Mouse (Mus musculus): ENCODE results near the gene Ctf1.
"Not testable (repeated sequence)": the region's sequence is repeated elsewhere in the genome, so short reads cannot be mapped to it uniquely, and the experiment has no call there.

DNA sequence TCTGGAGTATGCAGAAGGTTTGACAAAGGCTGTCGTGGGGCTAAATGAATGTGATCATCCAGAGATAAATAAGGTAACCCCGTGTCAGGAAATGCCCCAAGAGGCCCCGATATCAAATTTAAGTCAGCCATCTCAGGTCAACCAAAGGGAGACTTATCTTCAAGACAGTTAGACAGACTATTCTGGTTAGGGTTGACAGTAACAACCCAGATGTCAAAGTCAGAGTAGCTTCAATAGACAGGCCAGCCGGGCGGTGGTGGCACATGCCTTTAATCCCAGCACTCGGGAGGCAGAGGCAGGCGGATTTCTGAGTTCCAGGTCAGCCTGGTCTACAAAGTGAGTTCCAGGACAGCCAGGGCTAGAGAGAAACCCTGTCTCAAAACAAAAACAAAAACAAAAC is 18.8 kb upstream of the Ctf1 start:
- TF ChIP-seq CTCF, POLR2A (IDR thresholded peaks at IDR 0.05; ENCODE audit: insufficient read depth, low read depth, low read length): not testable (repeated sequence)

Data from olfactory bulb, adult 2 months (tissue).